Mouse (Mus musculus): Measurements from ENCODE around the gene Borcs8.
A peak's percentile ranks its signal among the peaks of the same experiment; 100 is the strongest.

Borcs8 gene

DNA sequence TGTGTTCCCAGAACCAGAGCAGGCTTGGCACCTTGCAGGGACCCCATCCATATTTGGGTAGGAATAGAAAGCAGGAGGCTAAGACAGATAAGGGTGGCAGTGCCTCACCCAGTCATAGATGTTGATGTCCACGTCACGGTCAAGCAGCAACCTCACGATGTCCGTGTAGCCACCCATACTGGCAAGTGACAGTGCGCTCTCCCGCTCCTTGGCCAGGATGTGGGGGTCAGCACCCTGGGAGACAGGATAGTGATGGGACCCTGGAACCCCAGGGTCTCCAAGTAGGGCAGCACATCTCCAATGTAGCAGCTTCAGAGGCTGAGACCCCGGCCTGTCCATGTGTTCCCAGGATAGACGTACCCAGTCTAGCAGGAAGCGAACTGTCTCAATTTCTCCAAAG lies 4.4 kb upstream of the Borcs8 start:
- DNase-seq (ENCODE audit: low spot score) = no peak

DNA sequence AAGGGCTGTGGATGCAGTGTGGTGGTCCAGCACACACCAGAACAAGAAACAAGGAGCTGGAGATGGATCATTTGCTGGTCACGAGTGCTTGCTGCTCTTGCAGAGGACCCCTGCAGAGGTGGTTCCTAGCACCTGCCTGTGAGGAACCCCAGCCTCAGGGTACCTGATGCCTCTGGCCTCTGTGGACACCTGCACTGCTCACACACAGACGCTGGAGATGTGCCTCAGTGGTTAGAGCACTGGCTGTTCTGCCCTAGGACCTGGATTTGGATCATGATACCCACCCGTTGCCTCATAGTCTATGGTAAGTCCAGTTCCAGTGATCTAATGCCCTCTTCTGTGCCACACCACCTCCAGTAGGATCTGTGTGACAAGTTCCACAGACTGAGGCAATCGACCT lies 2.7 kb upstream of the Borcs8 start:
- no peak for DNase-seq (ENCODE audit: low spot score)

GRCm38 (mm10) chr8:70137890-70138289 lies 1.4 kb upstream of the Borcs8 start:
- no peak for DNase-seq (ENCODE audit: low spot score)

DNA sequence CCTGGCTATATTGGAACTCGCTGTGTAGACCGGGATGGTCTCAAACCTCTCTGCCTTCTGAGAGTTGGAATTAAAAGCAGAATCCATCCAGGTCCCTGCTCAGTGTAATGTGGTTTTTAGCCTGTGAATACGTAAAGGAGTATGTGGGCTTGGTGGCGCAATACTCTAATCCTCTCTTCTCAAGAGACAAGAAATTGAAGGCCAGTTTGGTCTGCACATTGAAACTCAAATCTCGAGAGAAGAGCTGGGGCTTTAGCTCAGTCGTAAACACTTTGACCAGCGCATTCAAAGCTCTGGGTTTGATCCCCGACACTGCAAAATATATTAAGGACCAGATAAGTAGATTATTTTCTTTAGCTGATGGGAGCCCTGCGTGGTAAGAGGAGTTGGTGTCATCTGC lies 682 bp downstream of the Borcs8 start:
- no peak for DNase-seq (ENCODE audit: low spot score)

DNA sequence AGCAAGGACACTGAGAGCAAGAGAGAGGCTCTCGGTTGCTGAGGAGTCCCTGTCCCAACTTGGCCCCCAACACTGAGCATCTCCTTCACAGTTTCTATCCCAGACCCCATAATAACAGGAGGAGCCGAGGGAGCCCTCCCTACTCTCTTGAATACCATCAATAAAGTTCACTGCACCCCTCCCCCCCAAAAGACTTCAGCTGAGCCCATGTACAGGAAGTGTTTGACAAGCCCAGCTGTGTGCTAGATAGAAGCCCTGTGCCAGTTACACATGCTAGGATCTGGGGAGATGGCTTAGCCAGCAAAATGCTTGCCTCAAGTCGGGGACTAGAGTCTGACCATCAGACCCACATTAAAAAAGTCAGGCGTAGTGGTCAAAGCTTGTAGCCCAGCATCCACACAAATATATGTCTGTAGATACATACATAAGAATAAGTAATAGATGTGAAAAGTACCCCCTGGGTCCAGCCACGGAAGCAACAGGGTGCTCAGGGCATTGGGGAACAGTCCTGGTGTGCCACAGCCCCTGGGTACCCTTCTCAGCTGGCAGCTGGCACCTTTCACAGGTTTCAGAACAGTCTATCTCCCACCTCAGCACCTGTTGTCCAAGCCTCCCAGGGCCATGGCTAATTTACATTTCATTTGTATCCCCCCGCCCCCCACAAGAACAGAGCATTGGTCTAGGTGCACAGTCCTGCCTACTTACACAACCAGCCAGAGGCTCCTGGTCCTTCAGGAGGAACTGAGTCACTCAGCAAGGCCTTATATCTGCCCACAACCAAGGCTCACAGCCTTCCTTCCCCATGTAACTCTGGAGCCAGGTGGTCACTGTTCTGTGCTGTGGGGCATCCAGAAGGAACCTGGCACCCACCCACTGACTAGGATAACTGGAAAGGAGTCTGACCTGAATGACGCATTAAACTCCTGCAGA lies 8.6 kb downstream of the Borcs8 start:
- no peak for DNase-seq (ENCODE audit: low spot score)

DNA sequence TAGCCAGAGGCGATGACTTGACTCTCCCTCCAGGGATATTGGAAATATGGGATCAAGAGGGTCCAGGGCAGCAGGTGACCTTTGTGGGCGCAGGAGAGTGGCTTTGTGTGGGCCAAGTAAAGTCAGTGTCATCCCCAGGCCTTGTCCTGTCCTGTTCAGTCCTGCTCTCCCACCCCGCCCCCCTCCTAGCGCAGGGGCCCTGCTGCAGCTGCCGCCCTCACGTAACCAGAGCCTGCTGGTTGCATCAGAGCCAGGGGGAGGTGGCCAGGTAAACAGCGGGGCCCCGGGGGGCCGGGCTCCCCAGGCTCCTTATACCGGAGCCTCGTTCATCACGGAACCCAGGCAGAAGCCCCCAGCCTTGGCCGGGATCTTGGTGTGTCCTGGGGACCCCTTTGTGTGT lies 10.9 kb downstream of the Borcs8 start:
- no peak for DNase-seq (ENCODE audit: low spot score)

DNA sequence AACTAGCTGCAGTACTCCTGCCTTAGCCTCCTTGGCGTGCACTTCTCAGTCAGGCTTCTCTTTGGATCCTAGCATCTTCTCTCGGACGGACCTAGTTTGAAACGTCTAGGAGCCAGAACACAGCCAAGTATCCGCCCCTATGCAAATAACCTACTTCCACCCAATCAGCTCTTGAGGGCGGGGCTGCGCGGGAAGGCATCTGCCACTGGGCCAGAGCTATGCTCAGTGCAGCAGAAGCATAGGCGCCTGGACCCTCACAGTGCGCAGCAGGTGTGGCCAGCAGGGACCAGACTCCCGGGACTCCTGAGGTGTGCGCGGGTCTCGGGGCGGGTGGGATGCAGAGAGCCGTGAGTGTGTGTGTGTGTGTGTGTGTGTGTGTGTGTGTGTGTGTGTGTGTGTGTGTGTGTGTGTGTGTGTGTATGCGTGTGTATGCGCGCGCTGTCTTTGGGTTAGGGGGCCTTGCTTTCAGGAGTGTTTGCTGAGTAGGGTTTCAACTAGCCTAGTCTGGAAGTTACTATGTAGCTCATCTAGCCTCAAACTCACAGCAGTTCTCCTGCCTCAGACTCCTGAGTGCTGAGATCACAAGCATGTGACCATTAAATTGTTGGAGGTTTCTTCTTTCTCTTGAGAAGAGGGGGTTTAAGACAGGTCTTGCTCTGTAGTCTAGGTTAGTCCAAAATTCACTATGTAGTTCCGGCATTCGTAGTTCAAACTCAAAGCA lies 13.4 kb downstream of the Borcs8 start:
- peak; percentile 32 for DNase-seq (ENCODE audit: low spot score)

GRCm38 (mm10) chr8:70157240-70157800 lies 18.0 kb downstream of the Borcs8 start:
- no peak for DNase-seq (ENCODE audit: low spot score)

DNA sequence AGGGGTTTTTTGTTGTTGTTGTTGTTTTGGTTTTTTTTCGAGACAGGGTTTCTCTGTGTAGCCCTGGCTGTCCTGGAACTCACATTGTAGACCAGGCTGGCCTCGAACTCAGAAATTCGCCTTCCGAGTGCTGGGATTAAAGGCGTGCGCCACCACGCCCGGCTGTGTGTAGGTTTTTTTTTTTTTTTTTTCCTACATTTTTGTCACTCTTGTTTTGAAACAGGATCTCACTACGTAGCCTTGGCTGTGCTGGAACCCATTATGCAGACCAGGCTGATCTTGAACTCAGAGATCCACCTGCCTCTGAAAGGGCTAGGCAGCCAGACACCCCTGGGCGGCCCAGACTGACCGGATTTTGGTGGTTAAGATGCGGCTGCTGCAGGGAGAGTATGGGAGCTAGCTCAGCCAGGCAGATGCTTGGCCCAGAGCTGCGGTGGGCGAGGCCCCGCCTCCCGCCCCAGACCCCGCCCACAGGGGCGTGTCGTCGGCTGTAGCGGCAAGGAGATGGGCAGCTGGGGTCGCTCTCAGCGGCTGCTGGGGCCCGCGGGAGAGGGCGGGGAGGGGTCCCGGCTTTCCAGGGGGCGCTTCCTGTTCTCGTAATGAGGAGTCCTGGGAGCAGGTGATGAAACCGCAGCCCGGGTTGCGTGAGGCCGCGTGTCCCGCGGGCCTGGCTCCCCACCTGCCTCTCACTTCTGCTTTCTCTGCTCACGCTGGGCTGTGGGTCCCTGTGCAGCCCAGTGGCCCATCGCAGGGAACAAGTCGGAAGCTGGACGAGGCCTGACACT lies 19.0 kb downstream of the Borcs8 start:
- DNase-seq (ENCODE audit: low spot score) = peak; percentile 61

DNA sequence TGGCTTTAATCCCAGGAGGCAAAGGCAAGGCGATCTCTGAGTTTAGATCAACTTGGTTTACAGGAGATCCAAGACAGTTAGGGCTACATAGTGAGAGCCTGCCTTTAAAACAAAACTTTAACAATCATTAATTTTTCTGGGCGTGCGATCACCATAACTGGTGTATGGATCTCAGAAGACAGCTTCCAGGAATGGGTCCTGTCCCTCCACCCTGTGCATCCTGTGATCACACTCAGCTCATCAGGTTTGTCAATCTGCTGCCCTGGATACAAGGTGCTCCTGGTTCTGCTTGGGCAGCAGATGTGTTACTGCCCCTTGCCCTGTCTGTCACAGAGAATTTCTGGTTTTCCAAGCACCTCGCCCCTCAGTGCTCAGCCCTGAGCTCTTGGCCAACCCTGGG lies 19.9 kb downstream of the Borcs8 start:
- DNase-seq (ENCODE audit: low spot score) = no peak

- DNase-seq (ENCODE audit: low spot score) = no peak
Measured at GRCm38 (mm10) chr8:70160015-70160414, 20.7 kb downstream of the Borcs8 start.

DNA sequence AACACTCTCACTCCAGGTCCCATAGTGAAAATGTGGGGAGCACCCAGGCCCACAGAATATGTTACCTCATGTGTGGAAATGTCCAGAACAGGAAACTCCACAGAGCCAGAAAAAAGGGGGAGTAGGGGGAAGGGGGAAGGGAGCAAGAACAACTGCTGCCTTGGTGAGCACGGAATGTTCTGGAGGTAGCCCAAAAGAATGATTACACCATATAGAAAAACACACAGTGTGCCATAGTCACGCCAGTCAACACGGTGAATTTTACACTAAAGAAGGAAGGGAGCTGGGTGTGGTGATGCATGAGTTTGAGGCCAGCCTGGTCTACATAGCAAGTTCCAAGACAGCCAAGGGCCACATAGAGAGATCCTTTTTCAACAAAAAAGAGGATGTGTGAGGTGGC lies 24.0 kb downstream of the Borcs8 start:
- DNase-seq (ENCODE audit: low spot score) = no peak

DNA sequence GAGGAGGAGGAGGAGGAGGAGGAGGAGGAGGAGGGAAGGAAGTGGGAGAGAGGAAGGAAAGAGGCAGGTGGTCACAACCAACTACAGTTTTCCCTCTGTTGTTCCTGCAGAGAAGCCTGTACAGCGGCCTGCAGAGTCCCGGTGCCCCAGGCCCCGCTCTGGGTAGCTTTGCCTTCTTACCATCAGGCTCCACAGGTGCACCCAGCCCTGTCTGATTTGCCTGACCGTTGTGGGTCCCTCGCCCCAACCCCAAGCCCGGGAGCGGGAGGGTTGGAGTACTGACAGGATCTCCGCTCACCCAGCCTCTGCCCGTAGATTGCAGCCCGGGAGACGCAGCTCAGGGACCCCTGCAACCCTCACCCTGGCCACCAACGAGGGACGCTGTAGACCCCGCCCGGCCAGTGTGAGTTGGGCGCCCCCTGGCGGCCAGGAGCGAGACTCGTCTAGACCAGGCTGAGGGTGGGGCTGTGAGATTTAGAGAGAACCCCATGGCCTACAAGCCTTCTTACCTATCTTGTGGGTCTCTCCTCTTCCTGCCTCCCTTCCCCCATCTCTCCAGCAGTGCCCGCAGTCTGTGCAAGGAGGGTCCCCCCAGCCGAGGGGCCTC lies 27.3 kb downstream of the Borcs8 start:
- DNase-seq (ENCODE audit: low spot score) = peak; percentile 75

GRCm38 (mm10) chr8:70170116-70170515 lies 30.8 kb downstream of the Borcs8 start:
- DNase-seq (ENCODE audit: low spot score) = no peak

GRCm38 (mm10) chr8:70170748-70171147 lies 31.4 kb downstream of the Borcs8 start:
- no peak for DNase-seq (ENCODE audit: low spot score)

GRCm38 (mm10) chr8:70171240-70171639 lies 31.9 kb downstream of the Borcs8 start:
- no peak for DNase-seq (ENCODE audit: low spot score)

GRCm38 (mm10) chr8:70172043-70172681 lies 32.9 kb downstream of the Borcs8 start, which contains the start of gene Tmem161a:
TSS of gene Tmem161a (plus strand) at chr8:70172356.
- peak; percentile 77 for DNase-seq (ENCODE audit: low spot score)

DNA sequence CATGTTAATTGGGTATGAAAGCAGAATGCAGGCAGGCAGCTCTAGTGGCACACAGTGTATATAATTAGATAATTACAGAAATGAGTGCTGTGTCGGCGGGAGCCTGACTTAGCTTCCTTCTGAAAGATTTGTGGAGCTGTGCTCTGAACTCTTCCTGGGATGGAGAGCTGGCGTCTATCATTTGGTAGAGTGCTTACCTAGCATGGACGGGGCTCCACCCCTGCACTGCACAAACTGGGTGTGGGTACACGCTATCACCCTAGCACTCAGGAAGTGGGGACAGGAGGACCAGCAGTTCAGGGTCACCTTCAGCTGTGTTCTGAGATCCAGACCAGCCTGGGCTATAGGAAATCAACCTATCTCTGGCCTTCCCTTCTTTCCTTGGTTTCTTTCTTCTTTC lies 34.0 kb downstream of the Borcs8 start:
- no peak for DNase-seq (ENCODE audit: low spot score)

GRCm38 (mm10) chr8:70174079-70174478 lies 34.8 kb downstream of the Borcs8 start:
- no peak for DNase-seq (ENCODE audit: low spot score)

- DNase-seq (ENCODE audit: low spot score) = no peak
Measured at GRCm38 (mm10) chr8:70178231-70178630, 38.9 kb downstream of the Borcs8 start.

- no peak for DNase-seq (ENCODE audit: low spot score)
Measured at GRCm38 (mm10) chr8:70179082-70179481, 39.8 kb downstream of the Borcs8 start.
